Mouse (Mus musculus) lung, adult 2 months (tissue): Measurements from ENCODE around the gene Hsp90b1.
"Not testable (repeated sequence)": the region's sequence is repeated elsewhere in the genome, so short reads cannot be mapped to it uniquely, and the experiment has no call there.

Source experiments
- CTCF ChIP-seq: fragments of 200-500 bp; IDR thresholded peaks from 2 replicates; pipeline ENCODE4 v1.5.1; 2011; ENCODE audit warnings: mild to moderate bottlenecking, low read length, control low read depth; ENCODE audit not compliant: insufficient read depth
- POLR2A ChIP-seq: fragments of 200-500 bp; IDR thresholded peaks from 2 replicates; pipeline ENCODE4 v1.6.1; 2011; ENCODE audit warnings: low read depth, mild to moderate bottlenecking, control low read depth, low read length, borderline replicate concordance; ENCODE audit errors: extremely low read depth

DNA sequence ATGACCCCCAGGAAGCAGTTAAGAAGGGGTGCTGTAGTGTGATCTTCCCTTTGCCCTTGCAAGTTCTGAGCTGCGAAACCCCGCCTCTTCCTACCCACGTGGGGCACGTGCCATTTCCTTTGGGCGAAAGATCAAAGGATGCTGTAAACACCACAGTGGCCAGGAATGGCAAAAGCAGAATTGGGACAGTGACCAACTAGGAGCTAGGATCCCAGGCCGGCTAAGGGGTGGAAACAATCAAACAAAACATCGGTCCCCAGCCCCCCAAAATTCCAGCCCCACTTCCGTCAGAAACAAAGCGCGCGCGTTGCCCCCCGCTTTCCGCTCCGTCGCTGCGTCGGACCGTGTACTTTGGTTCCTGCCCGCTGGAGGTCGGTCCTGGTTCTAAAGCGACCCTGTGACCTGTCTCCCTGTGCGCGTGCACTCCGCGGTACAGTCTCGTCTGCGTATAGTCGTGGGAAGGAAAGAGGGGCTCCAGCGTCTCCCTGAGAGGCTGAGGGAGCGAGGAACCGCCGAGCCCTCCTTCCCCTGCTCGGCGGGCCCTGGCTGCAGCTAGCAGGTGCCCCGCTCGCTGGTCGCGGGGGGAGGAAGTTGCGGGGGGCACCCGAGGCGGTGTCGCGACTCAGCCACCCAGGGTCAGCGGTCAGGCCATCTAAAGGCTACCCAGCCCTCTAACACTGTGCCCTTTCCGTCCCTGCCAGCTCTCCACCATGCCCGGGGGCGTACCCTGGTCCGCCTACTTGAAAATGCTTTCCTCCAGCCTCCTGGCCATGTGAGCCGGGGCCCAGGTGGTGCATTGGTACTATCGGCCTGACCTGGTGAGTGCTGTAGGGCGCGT is 19.9 kb downstream of the Hsp90b1 start:
- not testable (repeated sequence) for TF ChIP-seq CTCF
- TF ChIP-seq POLR2A: peak; percentile 41; the same call in 1 of the 2 replicates
